Mouse (Mus musculus): ENCODE results near the gene Caly. TPM values are rescaled to one million over a fixed set of nuclear protein-coding genes. Genes with fewer than 3 reads are reported as not detected.

Caly gene
- total RNA-seq, 2 experiments from 2014 or later: 10.8 to 12.9 TPM

GRCm38 (mm10) chr7:140047811-140048311 is 34.5 kb downstream of the Caly start:
- DNase-seq (ENCODE audit: low spot score in 2 of 2): no peak

DNA sequence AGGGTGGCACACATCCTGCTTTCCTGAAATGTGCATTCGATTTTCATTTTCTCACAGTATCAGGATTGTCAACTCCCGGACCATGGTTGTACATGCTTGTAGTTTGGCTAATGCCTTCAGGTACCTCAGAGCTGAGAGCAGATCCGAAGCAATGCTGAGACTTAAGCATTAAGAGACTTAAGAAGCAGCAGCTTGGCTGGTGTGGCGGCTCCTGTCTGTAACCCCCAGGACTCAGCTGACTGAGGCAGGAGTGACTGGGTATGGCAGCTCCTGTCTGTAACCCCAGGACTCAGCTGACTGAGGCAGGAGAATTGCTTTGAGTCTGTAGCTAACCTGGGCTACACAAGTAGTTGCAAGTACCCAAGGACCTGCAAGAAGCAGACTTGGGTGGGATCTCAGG is 36.8 kb downstream of the Caly start:
- DNase-seq (ENCODE audit: low spot score in 2 of 2): no peak

DNA sequence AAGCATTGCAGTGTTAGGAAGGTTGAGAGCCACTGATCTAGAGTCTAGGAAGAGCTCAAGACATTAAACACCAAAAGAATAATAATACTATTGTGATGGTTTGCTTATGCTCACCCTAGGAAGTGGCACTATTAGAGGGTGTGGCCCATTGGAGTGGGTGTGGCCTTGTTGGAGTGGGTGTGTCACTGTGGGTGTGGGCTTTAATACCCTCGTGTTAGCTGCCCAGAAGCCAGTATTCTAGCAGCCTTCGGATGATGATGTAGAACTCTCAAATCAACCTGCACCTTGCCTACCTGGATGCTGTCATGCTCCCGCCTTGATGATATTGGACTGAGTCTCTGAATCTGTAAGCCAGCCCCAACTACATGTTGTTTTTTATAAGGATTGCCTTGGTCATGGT is 39.6 kb downstream of the Caly start:
- DNase-seq (ENCODE audit: low spot score in 2 of 2): no peak

DNA sequence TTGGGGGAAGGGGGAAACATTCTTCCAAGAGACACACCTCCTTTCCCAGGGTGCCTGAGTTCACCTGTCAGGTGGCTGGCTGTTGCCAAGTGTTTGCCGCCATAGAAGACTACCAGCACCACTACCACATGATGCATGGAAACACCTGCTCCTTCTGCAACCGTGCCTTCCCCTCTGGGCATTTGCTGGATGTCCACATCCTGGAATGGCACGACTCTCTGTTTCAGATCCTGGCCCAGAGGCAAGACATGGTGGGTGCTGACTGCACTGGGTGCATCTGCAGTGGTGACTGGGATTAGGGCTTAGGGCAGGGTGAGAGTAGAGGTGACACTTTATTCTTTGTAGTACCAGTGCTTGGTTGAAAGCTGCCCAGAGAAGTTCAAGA is 45.2 kb downstream of the Caly start:
- DNase-seq (ENCODE audit: low spot score in 2 of 2): no peak

DNA sequence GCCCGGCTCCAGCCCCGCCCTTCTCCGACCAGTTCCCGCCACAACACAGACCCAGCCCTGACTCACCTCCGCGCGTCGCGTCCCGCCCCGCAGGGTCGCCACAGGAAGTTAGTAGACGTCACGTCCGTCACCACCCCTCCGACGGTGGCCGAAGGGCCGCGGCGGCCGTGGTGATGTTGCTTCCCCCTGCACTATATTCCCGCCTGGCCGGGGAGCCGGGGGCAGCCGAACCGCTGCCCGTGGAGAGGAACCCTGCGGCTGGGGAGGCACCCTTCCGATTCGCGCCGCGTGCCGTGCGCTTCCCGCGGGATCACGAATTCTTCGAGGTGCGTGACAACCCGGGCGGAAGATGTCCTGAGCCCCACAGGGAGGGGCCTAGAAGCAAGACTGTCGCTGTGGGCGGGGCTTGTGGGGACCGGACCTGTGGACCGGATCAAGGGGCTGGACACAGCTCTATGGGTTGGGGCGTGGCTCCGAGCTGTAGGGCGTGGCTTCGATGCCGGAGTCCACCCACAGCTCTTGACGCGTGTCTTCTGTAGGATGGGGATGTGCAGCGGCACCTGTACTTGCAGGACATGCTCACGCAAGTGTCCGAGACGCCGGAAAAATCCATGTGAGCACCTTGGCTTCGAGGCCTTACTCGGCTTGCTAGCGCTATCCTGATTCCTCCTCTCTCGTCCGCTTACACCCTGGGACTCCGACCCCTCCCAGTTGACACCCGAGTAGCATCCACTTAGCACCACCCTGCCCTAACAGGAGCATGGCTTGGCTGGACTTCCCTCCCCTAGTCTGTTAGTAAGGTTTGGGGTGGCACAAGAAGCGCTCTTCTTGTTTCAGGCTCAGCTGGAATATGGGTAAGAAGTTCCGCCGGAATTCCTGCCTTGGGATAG is 45.8 kb downstream of the Caly start, which contains the start of the genes Zfp511 and Tubgcp2:
Zfp511 (plus strand) TSS at position 111 of the 890 bp plus-strand sequence.
Tubgcp2 (minus strand) TSS at position 389 of the 890 bp plus-strand sequence.
- DNase-seq (ENCODE audit: low spot score in 2 of 2): peak; percentile 85 to 95

- no peak for DNase-seq (ENCODE audit: low spot score in 2 of 2)
These were observed 46.9 kb downstream of the Caly start for GRCm38 (mm10) chr7:140035456-140035855.

- DNase-seq (ENCODE audit: low spot score in 2 of 2): no peak
These were observed 49.0 kb downstream of the Caly start for GRCm38 (mm10) chr7:140033386-140033785.

DNA sequence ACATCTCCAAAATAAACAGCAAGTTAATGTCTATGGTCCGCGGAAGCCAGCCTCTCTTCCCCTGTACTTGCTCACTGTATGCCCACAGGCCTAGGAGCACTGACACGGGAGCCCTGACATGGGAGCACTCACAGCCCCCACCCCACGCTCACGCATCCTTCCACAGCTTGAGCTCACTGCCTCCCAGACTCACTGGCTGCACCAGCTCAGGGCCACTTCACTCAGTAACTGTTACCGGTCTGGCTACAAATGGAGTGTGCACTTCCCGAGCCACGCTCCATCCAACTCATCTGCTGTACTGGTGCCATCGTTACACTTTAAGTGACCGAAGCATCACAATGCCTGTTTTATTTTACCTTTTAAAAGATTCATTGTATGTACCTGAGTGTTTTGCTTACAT is 50.0 kb downstream of the Caly start:
- DNase-seq (ENCODE audit: low spot score in 2 of 2): no peak

- DNase-seq (ENCODE audit: low spot score in 2 of 2): no peak
These were observed 50.6 kb downstream of the Caly start for GRCm38 (mm10) chr7:140031771-140032170.

Other genes starting within 250 kb of the Caly start
- 1 to 10 TPM; 4.7 to 5.0 TPM for gene Adgra1, start 248.4 kb downstream of the Caly start, total RNA-seq (2021)
- 1 to 10 TPM; 1.6 to 1.7 TPM for gene Kndc1, start 187.9 kb downstream of the Caly start, total RNA-seq (2021)
- gene Utf1, start 138.8 kb downstream of the Caly start, total RNA-seq (2021): not detected
- gene 6430531B16Rik, start 103.8 kb downstream of the Caly start, total RNA-seq (2021): 1 to 10 TPM in 1 of 2 experiments, under 1 TPM in 1; 0.54 to 1.2 TPM
- 1 to 10 TPM; 1.8 to 2.0 TPM for gene Adam8, start 90.0 kb downstream of the Caly start, total RNA-seq (2021)
- gene Zfp511, start 46.2 kb downstream of the Caly start, total RNA-seq (2021): 10 to 100 TPM; 20.2 to 21.9 TPM
- gene Tubgcp2, start 45.9 kb downstream of the Caly start, total RNA-seq (2021): 10 to 100 TPM; 53.7 to 55.8 TPM
- gene Msx3, start 33.5 kb downstream of the Caly start, total RNA-seq (2021): not detected
- not detected for gene Prap1, start 10.8 kb upstream of the Caly start, total RNA-seq (2021)
- gene Fuom, start 19.9 kb upstream of the Caly start, total RNA-seq (2021): 10 to 100 TPM; 65.1 to 72.4 TPM
- gene Paox, start 33.3 kb upstream of the Caly start, total RNA-seq (2021): 10 to 100 TPM; 20.4 to 21.0 TPM
- 100 to 1,000 TPM; 290 to 325 TPM for gene Echs1, start 33.9 kb upstream of the Caly start, total RNA-seq (2021)
- 10 to 100 TPM; 33.6 to 35.8 TPM for gene Mtg1, start 55.0 kb upstream of the Caly start, total RNA-seq (2021)
- 1 to 10 TPM; 1.7 to 2.6 TPM for gene Sprn, start 72.3 kb upstream of the Caly start, total RNA-seq (2021)
- not detected for gene Olfr522, start 82.2 kb upstream of the Caly start, total RNA-seq (2021)
- not detected for gene Olfr523, start 90.7 kb upstream of the Caly start, total RNA-seq (2021)
- not detected for gene Olfr524, start 123.4 kb upstream of the Caly start, total RNA-seq (2021)
- gene Cd163l1, start 135.7 kb upstream of the Caly start, total RNA-seq (2021): not detected
- gene 5830411N06Rik, start 164.7 kb upstream of the Caly start, total RNA-seq (2021): not detected
- not detected for gene Olfr525, start 238.3 kb upstream of the Caly start, total RNA-seq (2021)

Data from adrenal gland, postnatal 4 days (tissue).